Mouse (Mus musculus): Measurements from ENCODE around the gene Ankrd27.
A peak's percentile ranks its signal among the peaks of the same experiment; 100 is the strongest.

- peak; percentile 42 for TF ChIP-seq CTCF (IDR thresholded peaks at IDR 0.05; ENCODE audit: low read depth, low read length)
- TF ChIP-seq POLR2A (IDR thresholded peaks at IDR 0.05; ENCODE audit: extremely low read depth, insufficient read depth, low read length) = no peak
Measured at GRCm38 (mm10) chr7:35537562-35537961, 48.5 kb upstream of the Ankrd27 start, which contains the start of gene Tdrd12.

All from liver, adult 2 months (tissue).